Mouse (Mus musculus) neural tube, embryonic 14.5 days (tissue): ENCODE measurements around the gene Cox4i1. TPM values are rescaled to one million over a fixed set of nuclear protein-coding genes. Genes with fewer than 3 reads are reported as not detected.

ENCODE experiments used
- ATAC-seq: fragments of 200-750 bp; cut with Nextera tagmentation; 2 replicates; pipeline ENCODE4 v1.8.0; 2017; ENCODE audit warnings: low read depth, mild to moderate bottlenecking, moderate TSS enrichment, moderate library complexity
- H3K27ac ChIP-seq: fragments of 300-500 bp; sonication (generic); 2 replicates; pipeline ENCODE4 v1.5.1; 2014; ENCODE audit warnings: low read depth, mild to moderate bottlenecking, control low read depth, low read length, moderate library complexity, mixed read lengths
- H3K27me3 ChIP-seq: fragments of 300-500 bp; sonication (generic); 2 replicates; pipeline ENCODE4 v1.6.1; 2014; ENCODE audit warnings: low read length; ENCODE audit not compliant: control insufficient read depth, insufficient read depth
- H3K36me3 ChIP-seq: fragments of 300-500 bp; sonication (generic); 2 replicates; pipeline ENCODE4 v1.6.1; 2014; ENCODE audit warnings: low read length, mixed read lengths; ENCODE audit not compliant: control insufficient read depth, insufficient read depth
- H3K4me1 ChIP-seq: fragments of 300-500 bp; sonication (generic); 2 replicates; pipeline ENCODE4 v1.6.1; 2014; ENCODE audit warnings: low read length; ENCODE audit not compliant: control insufficient read depth, insufficient read depth
- H3K4me2 ChIP-seq: fragments of 300-500 bp; sonication (generic); 2 replicates; pipeline ENCODE4 v1.6.1; 2014; ENCODE audit warnings: mild to moderate bottlenecking, low read depth, low read length, control low read depth
- H3K4me3 ChIP-seq: fragments of 300-500 bp; sonication (generic); 2 replicates; pipeline ENCODE4 v1.5.1; 2014; ENCODE audit warnings: low read depth, low read length, control low read depth, mixed read lengths
- H3K9ac ChIP-seq: fragments of 300-500 bp; sonication (generic); replicated peaks from 2 replicates; pipeline ENCODE4 v1.6.1; 2014; ENCODE audit warnings: low read depth, mild to moderate bottlenecking, control low read depth, low read length, mixed read lengths
- H3K9me3 ChIP-seq: fragments of 300-500 bp; sonication (generic); 2 replicates; pipeline ENCODE4 v1.6.1; 2016; ENCODE audit warnings: low read length; ENCODE audit not compliant: control insufficient read depth
- WGBS: fragments of 180-500 bp; shearing (Covaris S2); extraction: QIAGEN DNeasy Blood & Tissue Kit; methylation state at CpG from one replicate; pipeline ENCODE4 v1.1.7; 2014; 5-methylcytosine and 5-hydroxymethylcytosine counted together
- polyA plus RNA-seq: library from polyadenylated mRNA; unstranded; fragments of >200 nt; fragmentation: Nextera tagmentation; extraction: Ambion mirVana; gene quantifications from 2 replicates; pipeline ENCODE4 v1.2.1, GENCODE M21; 2014

Cox4i1 gene
- polyA plus RNA-seq, 1 experiment from 2014 or later = 1,298 TPM

DNA sequence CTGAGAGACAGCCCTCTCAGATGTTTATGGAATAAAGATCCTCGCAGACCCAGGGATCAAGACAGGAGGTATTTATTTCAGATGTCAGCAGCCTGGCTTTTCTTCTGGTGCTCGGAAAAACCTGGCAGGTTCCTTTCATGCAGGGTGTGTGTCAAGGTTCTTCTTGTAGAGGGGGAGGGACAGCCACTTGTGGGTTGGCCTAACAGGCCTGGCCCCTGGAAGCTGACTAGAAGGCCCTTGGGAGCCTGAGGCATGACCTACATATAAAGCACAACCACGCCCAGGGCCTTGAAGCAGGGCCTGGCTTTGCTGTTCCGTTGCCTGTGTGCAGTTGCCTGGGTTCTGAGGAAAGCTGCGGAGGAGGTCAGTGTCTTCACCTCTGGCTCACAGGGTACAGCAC is 17.1 kb downstream of the Cox4i1 start:
- Histone ChIP-seq H3K27ac (no peak overlapping the region), H3K27me3 (no peaks in the 10 kb centered on the region; the same call in 1 of the 2 replicates), H3K4me3 (no peak overlapping the region), H3K9me3 (no peaks in the 10 kb centered on the region), H3K9ac (no peak overlapping the region), H3K4me1 (no peaks in the 10 kb centered on the region), H3K36me3 (no peaks in the 10 kb centered on the region), H3K4me2 (no peak overlapping the region)
- no peak for ATAC-seq
- 78% methylated on average over 5 of the region's 5 CpGs for WGBS

DNA sequence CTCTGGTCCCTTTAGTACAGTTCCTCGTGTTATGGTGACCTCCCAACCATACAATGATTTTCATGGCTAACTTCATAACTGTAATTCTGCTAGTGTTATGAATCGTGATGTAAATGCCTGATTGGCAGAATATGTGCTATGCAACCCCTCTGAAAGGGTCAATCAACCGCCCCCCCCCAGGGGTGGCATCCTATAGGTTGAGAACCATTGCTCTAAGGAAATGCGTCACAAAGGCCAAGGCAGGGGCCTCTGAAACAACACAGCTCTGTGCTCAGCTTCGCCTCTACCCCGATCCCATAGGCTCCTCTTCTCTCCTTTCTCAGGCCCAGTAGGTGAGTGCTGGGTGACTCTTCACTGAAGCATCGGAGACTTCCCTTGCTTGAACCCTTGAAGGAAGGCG is 17.6 kb downstream of the Cox4i1 start:
- H3K4me2 ChIP-seq = no peak overlapping the region
- H3K36me3 ChIP-seq = no peaks in the 10 kb centered on the region
- H3K9me3 ChIP-seq = no peaks in the 10 kb centered on the region
- H3K9ac ChIP-seq = no peak overlapping the region
- 77% methylated on average over 8 of the region's 8 CpGs for WGBS
- H3K4me3 ChIP-seq = no peak overlapping the region
- no peak overlapping the region for H3K27ac ChIP-seq
- no peaks in the 10 kb centered on the region; the same call in 1 of the 2 replicates for H3K27me3 ChIP-seq
- ATAC-seq = no peak
- no peaks in the 10 kb centered on the region for H3K4me1 ChIP-seq

DNA sequence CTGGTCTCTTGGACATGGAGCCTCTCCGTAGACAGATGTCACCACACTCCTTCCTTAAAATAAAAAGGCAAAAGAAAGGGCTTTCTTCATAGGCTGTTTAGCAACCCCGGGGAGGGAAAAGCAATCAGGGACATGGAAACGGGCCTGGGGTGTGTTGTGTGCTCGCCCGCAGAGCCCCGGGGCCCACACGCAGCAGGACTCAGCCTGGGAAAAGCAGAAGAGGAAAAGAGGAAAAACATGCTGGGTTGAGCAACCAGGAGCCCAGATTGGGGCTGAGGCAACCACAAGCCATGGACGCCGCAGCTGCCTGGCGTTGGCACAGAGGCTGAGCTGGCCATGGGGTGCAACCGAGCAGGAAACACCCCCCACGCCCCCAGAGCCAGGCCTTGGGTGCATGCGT is 18.0 kb downstream of the Cox4i1 start:
- H3K4me2 ChIP-seq = no peak overlapping the region
- H3K4me1 ChIP-seq = no peaks in the 10 kb centered on the region
- no peak overlapping the region for H3K4me3 ChIP-seq
- H3K9ac ChIP-seq = no peak overlapping the region
- no peak for ATAC-seq
- no peaks in the 10 kb centered on the region for H3K9me3 ChIP-seq
- no peak overlapping the region for H3K27ac ChIP-seq
- no peaks in the 10 kb centered on the region; the same call in 1 of the 2 replicates for H3K27me3 ChIP-seq
- H3K36me3 ChIP-seq = no peaks in the 10 kb centered on the region
- 84% methylated on average over 13 of the region's 13 CpGs for WGBS

- no peak overlapping the region for H3K9ac ChIP-seq
- whole genome bisulfite sequencing = 88% methylated on average over 5 of the region's 5 CpGs
- no peak overlapping the region for H3K4me2 ChIP-seq
- ATAC-seq = no peak
- no peaks in the 10 kb centered on the region for H3K9me3 ChIP-seq
- H3K4me1 ChIP-seq = no peaks in the 10 kb centered on the region
- no peaks in the 10 kb centered on the region; the same call in 1 of the 2 replicates for H3K27me3 ChIP-seq
- no peak overlapping the region for H3K27ac ChIP-seq
- no peak overlapping the region for H3K4me3 ChIP-seq
- no peaks in the 10 kb centered on the region for H3K36me3 ChIP-seq
Observed at GRCm38 (mm10) chr8:120686576-120686975, 18.6 kb downstream of the Cox4i1 start.

- Histone ChIP-seq H3K9ac (no peak overlapping the region), H3K9me3 (no peaks in the 10 kb centered on the region), H3K27me3 (no peaks in the 10 kb centered on the region; the same call in 1 of the 2 replicates), H3K4me1 (no peaks in the 10 kb centered on the region), H3K36me3 (no peaks in the 10 kb centered on the region), H3K27ac (no peak overlapping the region), H3K4me3 (no peak overlapping the region), H3K4me2 (no peak overlapping the region)
- 79% methylated on average over 8 of the region's 8 CpGs for WGBS
- no peak for ATAC-seq
Observed at GRCm38 (mm10) chr8:120687786-120688185, 19.8 kb downstream of the Cox4i1 start.

GRCm38 (mm10) chr8:120688511-120688910 is 20.5 kb downstream of the Cox4i1 start:
- 93% methylated on average over 7 of the region's 7 CpGs for WGBS
- H3K27me3 ChIP-seq = no peaks in the 10 kb centered on the region; the same call in 1 of the 2 replicates
- no peak overlapping the region for H3K4me3 ChIP-seq
- H3K9ac ChIP-seq = no peak overlapping the region
- H3K27ac ChIP-seq = no peak overlapping the region
- no peaks in the 10 kb centered on the region for H3K36me3 ChIP-seq
- H3K4me2 ChIP-seq = no peak overlapping the region
- no peak for ATAC-seq
- no peaks in the 10 kb centered on the region for H3K4me1 ChIP-seq
- no peaks in the 10 kb centered on the region for H3K9me3 ChIP-seq

GRCm38 (mm10) chr8:120692934-120693333 is 24.9 kb downstream of the Cox4i1 start:
- ATAC-seq = no peak
- 77% methylated on average over 4 of the region's 4 CpGs for WGBS
- H3K4me1 ChIP-seq = no peaks in the 10 kb centered on the region
- H3K36me3 ChIP-seq = no peaks in the 10 kb centered on the region
- H3K4me2 ChIP-seq = no peak overlapping the region
- no peaks in the 10 kb centered on the region for H3K27me3 ChIP-seq
- H3K9me3 ChIP-seq = no peaks in the 10 kb centered on the region
- no peak overlapping the region for H3K4me3 ChIP-seq
- no peak overlapping the region for H3K9ac ChIP-seq
- no peak overlapping the region for H3K27ac ChIP-seq

DNA sequence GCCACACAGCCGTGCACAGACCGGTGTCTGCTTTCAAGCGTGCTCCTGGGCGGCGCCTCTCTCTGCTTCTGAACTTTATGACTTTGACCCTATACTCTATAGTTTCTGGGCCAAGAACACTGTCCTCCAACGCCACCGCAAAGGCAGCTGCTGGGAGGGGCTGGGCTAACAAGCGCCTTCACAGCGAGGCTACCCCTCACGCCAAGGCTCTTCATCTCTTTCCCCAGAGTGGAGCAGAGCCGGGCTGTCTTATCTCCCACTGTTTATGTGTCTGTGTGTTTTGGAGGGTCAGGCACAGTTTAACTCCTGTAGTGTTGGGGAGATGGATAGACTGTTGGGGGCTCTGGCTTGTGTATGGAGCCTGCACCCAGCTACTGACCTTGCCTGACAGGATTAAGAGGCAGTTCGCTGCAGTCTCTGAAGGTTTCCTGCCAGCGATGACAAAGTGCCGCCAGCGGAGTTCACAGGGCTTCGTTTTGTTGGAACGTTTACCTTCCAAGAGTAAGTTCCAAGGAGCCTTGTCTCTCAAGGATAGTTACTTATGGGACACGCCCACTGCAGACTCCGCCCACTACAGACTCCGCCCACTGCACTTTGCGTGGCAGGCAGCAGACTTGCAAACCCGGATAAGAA is 26.0 kb downstream of the Cox4i1 start:
- no peaks in the 10 kb centered on the region for H3K27me3 ChIP-seq
- H3K9ac ChIP-seq = no peak overlapping the region
- H3K36me3 ChIP-seq = no peaks in the 10 kb centered on the region
- 42% methylated on average over 22 of the region's 22 CpGs for WGBS
- ATAC-seq = no peak
- no peak overlapping the region for H3K27ac ChIP-seq
- H3K9me3 ChIP-seq = no peaks in the 10 kb centered on the region
- H3K4me1 ChIP-seq = no peaks in the 10 kb centered on the region
- no peak overlapping the region for H3K4me2 ChIP-seq
- H3K4me3 ChIP-seq = no peak overlapping the region

GRCm38 (mm10) chr8:120696401-120697153 is 28.6 kb downstream of the Cox4i1 start:
- 55% methylated on average over 13 of the region's 13 CpGs for WGBS
- no peak overlapping the region for H3K9ac ChIP-seq
- ATAC-seq = no peak
- H3K36me3 ChIP-seq = no peaks in the 10 kb centered on the region
- no peaks in the 10 kb centered on the region for H3K9me3 ChIP-seq
- H3K4me1 ChIP-seq = no peaks in the 10 kb centered on the region
- no peak overlapping the region for H3K27ac ChIP-seq
- H3K4me2 ChIP-seq = no peak overlapping the region
- no peak overlapping the region for H3K4me3 ChIP-seq
- no peaks in the 10 kb centered on the region for H3K27me3 ChIP-seq
